Mouse (Mus musculus) lung, postnatal 0 days (tissue): ENCODE results near the gene 4931429L15Rik. TPM values are rescaled to one million over a fixed set of nuclear protein-coding genes. Genes with fewer than 3 reads are reported as not detected.
"Not testable (repeated sequence)": the region's sequence is repeated elsewhere in the genome, so short reads cannot be mapped to it uniquely, and the experiment has no call there.

ENCODE experiments used
- ATAC-seq: fragments of 200-750 bp; cut with Nextera tagmentation; 2 replicates; pipeline ENCODE4 v1.8.0; 2017; ENCODE audit warnings: moderate library complexity
- DNase-seq: peaks from one replicate; pipeline ENCODE4 v3.0.0-alpha.2; 2016; ENCODE audit warnings: low spot score
- H3K27ac ChIP-seq: fragments of 300-500 bp; sonication (generic); 2 replicates; pipeline ENCODE4 v1.5.1; 2014; ENCODE audit warnings: antibody characterized with exemption, mild to moderate bottlenecking, low read length, mixed read lengths
- H3K27me3 ChIP-seq: fragments of 300-500 bp; sonication (generic); replicated peaks from 2 replicates; pipeline ENCODE4 v1.6.1; 2014; ENCODE audit warnings: low read length, mixed read lengths; ENCODE audit not compliant: insufficient read depth
- H3K36me3 ChIP-seq: fragments of 300-500 bp; sonication (generic); 2 replicates; pipeline ENCODE4 v1.6.1; 2014; ENCODE audit warnings: low read length, mixed read lengths; ENCODE audit not compliant: insufficient read depth
- H3K4me1 ChIP-seq: fragments of 300-500 bp; sonication (generic); 2 replicates; pipeline ENCODE4 v1.6.1; 2014; ENCODE audit warnings: antibody characterized with exemption, low read depth, low read length, mixed read lengths; ENCODE audit not compliant: insufficient read depth
- H3K4me2 ChIP-seq: fragments of 300-500 bp; sonication (generic); replicated peaks from 2 replicates; pipeline ENCODE4 v1.6.1; 2014; ENCODE audit warnings: low read depth, mild to moderate bottlenecking, low read length, moderate library complexity, mixed read lengths
- H3K4me3 ChIP-seq: fragments of 300-500 bp; sonication (generic); 2 replicates; pipeline ENCODE4 v1.5.1; 2014; ENCODE audit warnings: low read depth, low read length
- H3K9ac ChIP-seq: fragments of 300-500 bp; sonication (generic); replicated peaks from 2 replicates; pipeline ENCODE4 v1.6.1; 2014; ENCODE audit warnings: low read depth, mild to moderate bottlenecking
- H3K9me3 ChIP-seq: fragments of 300-500 bp; sonication (generic); 2 replicates; pipeline ENCODE4 v1.6.1; 2016; ENCODE audit warnings: low read length, mixed read lengths
- CTCF ChIP-seq: IDR thresholded peaks from 2 replicates; pipeline ENCODE4 v1.5.1; 2016; ENCODE audit warnings: antibody characterized with exemption, mild to moderate bottlenecking
- EP300 ChIP-seq: IDR thresholded peaks from 2 replicates; pipeline ENCODE4 v1.6.1; 2016; ENCODE audit warnings: antibody characterized with exemption, mild to moderate bottlenecking, control low read depth
- WGBS: fragments of 180-500 bp; shearing (Covaris S2); extraction: QIAGEN DNeasy Blood & Tissue Kit; methylation state at CpG from one replicate; pipeline ENCODE4 v1.1.7; 2014; 5-methylcytosine and 5-hydroxymethylcytosine counted together
- polyA plus RNA-seq: library from polyadenylated mRNA; unstranded; fragments of >200 nt; fragmentation: Nextera tagmentation; extraction: Ambion mirVana; gene quantifications from 2 replicates; pipeline ENCODE4 v1.2.1, GENCODE M21; 2015

Gene 4931429L15Rik
- polyA plus RNA-seq: not detected in 2 replicates

GRCm38 (mm10) chr9:46319886-46320285 lies at the start of gene 4931429L15Rik:
4931429L15Rik (minus strand) TSS chr9:46319986.
- ATAC-seq, H3K36me3 ChIP-seq, H3K4me1 ChIP-seq, H3K27ac ChIP-seq, H3K9me3 ChIP-seq, DNase-seq, H3K9ac ChIP-seq, H3K4me3 ChIP-seq, H3K4me2 ChIP-seq, H3K27me3 ChIP-seq: not testable (repeated sequence)
- WGBS: 81% methylated on average over 6 of the region's 6 CpGs

- no peaks in the 10 kb centered on the region for H3K4me1 ChIP-seq
- no peak overlapping the region for H3K4me3 ChIP-seq
- TF ChIP-seq CTCF (no peak), EP300 (no peak)
- H3K36me3 ChIP-seq: no peaks in the 10 kb centered on the region
- no peak for DNase-seq
- WGBS: 34% methylated on average over 2 of the region's 2 CpGs
- H3K27me3 ChIP-seq: no peaks in the 10 kb centered on the region
- no peaks in the 10 kb centered on the region for H3K9me3 ChIP-seq
- no peak overlapping the region for H3K9ac ChIP-seq
- no peak for ATAC-seq
- no peak overlapping the region for H3K4me2 ChIP-seq
- H3K27ac ChIP-seq: no peak overlapping the region
Measured at GRCm38 (mm10) chr9:46362459-46362858, 42.7 kb upstream of the 4931429L15Rik start.

GRCm38 (mm10) chr9:46361461-46362111 lies 41.8 kb upstream of the 4931429L15Rik start:
- Histone ChIP-seq H3K4me3 (no peak overlapping the region), H3K4me1 (no peaks in the 10 kb centered on the region), H3K27me3 (no peaks in the 10 kb centered on the region), H3K27ac (no peak overlapping the region), H3K36me3 (no peaks in the 10 kb centered on the region), H3K4me2 (no peak overlapping the region), H3K9ac (no peak overlapping the region), H3K9me3 (no peaks in the 10 kb centered on the region)
- TF ChIP-seq EP300: no peak
- TF ChIP-seq CTCF: no peak
- no peak for DNase-seq
- WGBS: 57% methylated on average over 11 of the region's 11 CpGs
- no peak for ATAC-seq

GRCm38 (mm10) chr9:46353992-46354391 lies 34.2 kb upstream of the 4931429L15Rik start:
- Histone ChIP-seq H3K36me3 (no peaks in the 10 kb centered on the region), H3K4me2 (no peak overlapping the region), H3K4me1 (peaks cover 3% of the 10 kb centered on the region; the same call in 1 of the 2 replicates), H3K9me3 (no peaks in the 10 kb centered on the region), H3K9ac (no peak overlapping the region), H3K4me3 (no peak overlapping the region), H3K27ac (no peak overlapping the region), H3K27me3 (no peaks in the 10 kb centered on the region)
- WGBS: 4% methylated on average over 3 of the region's 3 CpGs
- TF ChIP-seq EP300: no peak
- peak; percentile 87 for TF ChIP-seq CTCF
- 0 out of 2 replicates have a peak, but pooled peaks have one; percentile 18 for ATAC-seq
- peak; percentile 74 for DNase-seq

- 21% methylated on average over 5 of the region's 5 CpGs for whole genome bisulfite sequencing
- H3K4me2 ChIP-seq: no peak overlapping the region
- peaks cover 3% of the 10 kb centered on the region; the same call in 1 of the 2 replicates for H3K4me1 ChIP-seq
- no peaks in the 10 kb centered on the region for H3K9me3 ChIP-seq
- H3K27me3 ChIP-seq: no peaks in the 10 kb centered on the region
- ATAC-seq (peak; percentile 61), DNase-seq (peak; percentile 54)
- no peak overlapping the region for H3K9ac ChIP-seq
- H3K4me3 ChIP-seq: no peak overlapping the region
- TF ChIP-seq CTCF (no peak), EP300 (no peak)
- H3K36me3 ChIP-seq: no peaks in the 10 kb centered on the region
- H3K27ac ChIP-seq: no peak overlapping the region
Measured at GRCm38 (mm10) chr9:46353330-46353724, 33.5 kb upstream of the 4931429L15Rik start.

GRCm38 (mm10) chr9:46352651-46353329 lies 33.0 kb upstream of the 4931429L15Rik start:
- peak; percentile 20 for DNase-seq
- Histone ChIP-seq H3K4me2 (no peak overlapping the region), H3K4me3 (no peak overlapping the region), H3K27me3 (no peaks in the 10 kb centered on the region), H3K36me3 (no peaks in the 10 kb centered on the region), H3K9me3 (no peaks in the 10 kb centered on the region), H3K27ac (no peak overlapping the region), H3K9ac (no peak overlapping the region), H3K4me1 (peaks cover 3% of the 10 kb centered on the region; the same call in 1 of the 2 replicates)
- 37% methylated on average over 12 of the region's 12 CpGs for WGBS
- ATAC-seq: peak; percentile 49; the same call in 1 of the 2 replicates
- no peak for TF ChIP-seq EP300
- no peak for TF ChIP-seq CTCF
